Mouse (Mus musculus) gastrocnemius, adult 2 months (tissue): ENCODE data around the gene Pitpnm1. TPM values are rescaled to one million over a fixed set of nuclear protein-coding genes. Genes with fewer than 3 reads are reported as not detected.

Experiments used
- DNase-seq: peaks from one replicate; pipeline ENCODE4 v3.0.0; 2022
- H3K27ac ChIP-seq: fragments of 200-600 bp; 2 replicates; pipeline ENCODE4 v1.8.1; 2022; ENCODE audit warnings: mild to moderate bottlenecking
- H3K4me3 ChIP-seq: fragments of 200-600 bp; 2 replicates; pipeline ENCODE4 v1.8.1; 2022; ENCODE audit warnings: mild to moderate bottlenecking, moderate library complexity
- CTCF ChIP-seq: fragments of 200-600 bp; IDR thresholded peaks from 2 replicates; pipeline ENCODE4 v1.8.1; 2022; ENCODE audit warnings: antibody characterized with exemption, mild to moderate bottlenecking, moderate library complexity
- intact Hi-C: fragments of 180-260 bp; cut with DNase I; formaldehyde crosslinking; loops from one replicate; pipeline ENCODE4 v1.15.1; 2025
- long read RNA-seq, 2 experiments: library from polyadenylated mRNA; stranded (forward); transcript quantifications; one replicate each; pipeline ENCODE4 v2.0.0; 2021
- total RNA-seq, 2 experiments: library from RNA; stranded (reverse); gene quantifications; 2 replicates each; pipeline ENCODE4 v1.2.3; 2021

Pitpnm1 gene
- total RNA-seq, result 1 to 10 TPM; 2.3 to 2.5 TPM
- long read RNA-seq, experiment 1, full-length matches to known transcripts, result 5 of 5 reads
- long read RNA-seq, experiment 1, partial matches to known transcripts, result 0 of 5 reads
- long read RNA-seq, experiment 1, other reads (novel, unspliced or antisense), result 0 of 5 reads
- long read RNA-seq, experiment 2, full-length matches to known transcripts, result 6 of 7 reads
- long read RNA-seq, experiment 2, partial matches to known transcripts, result 0 of 7 reads
- long read RNA-seq, experiment 2, other reads (novel, unspliced or antisense), result 1 of 7 reads

GRCm38 (mm10) chr19:4099837-4100717 lies at the start of gene Pitpnm1:
Gene Pitpnm1 (plus strand): TSS chr19:4099998.
- peak; percentile 89 for DNase-seq
- Histone ChIP-seq H3K27ac (peak within 1 kb of the TSS; percentile 82), H3K4me3 (peak within 1 kb of the TSS; percentile 79)
- TF ChIP-seq CTCF, result no peak
- intact Hi-C loops, result loop anchor here (2.0 to 5.0 kb wide), 3 partner anchors 21 to 129 kb away; no protein-coding TSS in a partner anchor

GRCm38 (mm10) chr19:4051016-4051415 lies 48.8 kb upstream of the Pitpnm1 start:
- H3K27ac ChIP-seq, result peak overlapping the region; percentile 46
- peak; percentile 24; the same call in 1 of the 2 replicates for TF ChIP-seq CTCF

GRCm38 (mm10) chr19:4051741-4052515 lies 47.9 kb upstream of the Pitpnm1 start:
- no peak overlapping the region for H3K4me3 ChIP-seq
- TF ChIP-seq CTCF, result peak; percentile 78
- intact Hi-C loops, result loop anchor here (2.0 kb wide), 1 partner anchor 105 kb away; no protein-coding TSS in a partner anchor
- peak overlapping the region; percentile 48; the same call in 1 of the 2 replicates for H3K27ac ChIP-seq
- peak; percentile 75 for DNase-seq

More at GRCm38 (mm10) chr19:4051016-4051415, 48.8 kb upstream of the Pitpnm1 start:
- DNase-seq, result no peak
- H3K4me3 ChIP-seq, result no peak overlapping the region
- intact Hi-C loops, result loop anchor here (2.0 kb wide), 1 partner anchor 104 kb away; no protein-coding TSS in a partner anchor

- no peak for DNase-seq
- peak overlapping the region; percentile 48 for H3K27ac ChIP-seq
- H3K4me3 ChIP-seq, result no peak overlapping the region
- TF ChIP-seq CTCF, result no peak
- intact Hi-C loops, result no loop called here
These were observed 47.2 kb upstream of the Pitpnm1 start for GRCm38 (mm10) chr19:4052516-4053030.

- DNase-seq, result no peak
- no peak overlapping the region for H3K4me3 ChIP-seq
- no peak for TF ChIP-seq CTCF
These were observed 45.2 kb upstream of the Pitpnm1 start for GRCm38 (mm10) chr19:4054613-4055012.

GRCm38 (mm10) chr19:4055216-4055946 lies 44.4 kb upstream of the Pitpnm1 start:
- intact Hi-C loops, result no loop called here
- Histone ChIP-seq H3K27ac (no peak overlapping the region), H3K4me3 (no peak overlapping the region)
- no peak for TF ChIP-seq CTCF
- DNase-seq, result no peak

More at GRCm38 (mm10) chr19:4054613-4055012, 45.2 kb upstream of the Pitpnm1 start:
- no peak overlapping the region for H3K27ac ChIP-seq
- intact Hi-C loops, result no loop called here

- TF ChIP-seq CTCF, result no peak
- DNase-seq, result no peak
- intact Hi-C loops, result no loop called here
- Histone ChIP-seq H3K27ac (peak overlapping the region; percentile 50; the same call in 1 of the 2 replicates), H3K4me3 (no peak overlapping the region)
These were observed 43.7 kb upstream of the Pitpnm1 start for GRCm38 (mm10) chr19:4055947-4056693.

- peak overlapping the region; percentile 50; the same call in 1 of the 2 replicates for H3K27ac ChIP-seq
These were observed 43.1 kb upstream of the Pitpnm1 start for GRCm38 (mm10) chr19:4056727-4057126.

GRCm38 (mm10) chr19:4057389-4057788 lies 42.4 kb upstream of the Pitpnm1 start:
- no peak overlapping the region for H3K4me3 ChIP-seq
- DNase-seq, result no peak
- no peak for TF ChIP-seq CTCF
- intact Hi-C loops, result no loop called here
- no peak overlapping the region for H3K27ac ChIP-seq

More at GRCm38 (mm10) chr19:4056727-4057126, 43.1 kb upstream of the Pitpnm1 start:
- intact Hi-C loops, result no loop called here
- TF ChIP-seq CTCF, result no peak
- no peak for DNase-seq
- no peak overlapping the region for H3K4me3 ChIP-seq

GRCm38 (mm10) chr19:4057962-4058361 lies 41.8 kb upstream of the Pitpnm1 start:
- Histone ChIP-seq H3K4me3 (no peak overlapping the region), H3K27ac (no peak overlapping the region)
- DNase-seq, result no peak
- intact Hi-C loops, result no loop called here
- no peak for TF ChIP-seq CTCF

- no peak for DNase-seq
- H3K4me3 ChIP-seq, result no peak overlapping the region
- intact Hi-C loops, result no loop called here
- TF ChIP-seq CTCF, result no peak
- no peak overlapping the region for H3K27ac ChIP-seq
These were observed 41.2 kb upstream of the Pitpnm1 start for GRCm38 (mm10) chr19:4058581-4058980.
